Mouse (Mus musculus): Measurements from ENCODE around the gene Tjap1. TPM values are rescaled to one million over a fixed set of nuclear protein-coding genes. Genes with fewer than 3 reads are reported as not detected.

The Tjap1 gene
- polyA plus RNA-seq, 1 experiment from 2014 or later: 60.0 TPM

GRCm38 (mm10) chr17:46259675-46260074, 23.2 kb downstream of the Tjap1 start:
- H3K27me3 ChIP-seq (ENCODE audit: poor library complexity, severe bottlenecking): peaks cover 25% of the 10 kb centered on the region
- no peak overlapping the region for H3K27ac ChIP-seq
- H3K9me3 ChIP-seq: no peaks in the 10 kb centered on the region
- 91% methylated on average over 17 of the region's 17 CpGs for WGBS
- no peak overlapping the region for H3K4me3 ChIP-seq
- DNase-seq (ENCODE audit: extremely low spot score, low spot score): no peak
- H3K4me1 ChIP-seq: peaks cover 10% of the 10 kb centered on the region
- peaks cover 85% of the 10 kb centered on the region for H3K36me3 ChIP-seq (replicated peaks)

- Histone ChIP-seq H3K4me1 (peaks cover 21% of the 10 kb centered on the region), H3K36me3 (replicated peaks) (peaks cover 73% of the 10 kb centered on the region), H3K4me3 (no peak overlapping the region), H3K27ac (no peak overlapping the region), H3K27me3 (ENCODE audit: poor library complexity, severe bottlenecking) (peaks cover 33% of the 10 kb centered on the region), H3K9me3 (no peaks in the 10 kb centered on the region)
- no peak for DNase-seq (ENCODE audit: extremely low spot score, low spot score)
- 90% methylated on average over 30 of the region's 30 CpGs for WGBS
These were observed 24.4 kb downstream of the Tjap1 start for GRCm38 (mm10) chr17:46258279-46259053.

DNA sequence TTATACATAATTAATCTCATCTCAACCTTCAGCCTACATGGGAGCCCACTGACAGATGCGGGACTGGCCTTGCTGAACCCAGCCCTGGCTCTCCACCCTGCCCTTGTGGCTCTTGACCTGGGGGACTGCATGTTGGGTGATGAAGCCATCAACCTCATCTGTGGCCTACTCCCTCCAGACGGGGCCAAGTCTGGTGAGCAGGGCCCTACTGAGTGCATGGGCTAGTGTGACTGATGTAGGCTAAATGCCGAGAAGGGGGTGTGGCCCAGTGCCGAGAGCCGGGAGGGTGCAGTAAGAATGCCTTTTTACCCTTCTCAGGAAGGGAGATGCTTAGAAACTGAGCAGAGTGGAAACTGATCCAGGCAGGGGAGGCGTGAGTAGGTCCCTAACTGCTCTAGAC, 27.7 kb downstream of the Tjap1 start:
- H3K4me1 ChIP-seq: peaks cover 26% of the 10 kb centered on the region
- DNase-seq (ENCODE audit: extremely low spot score, low spot score): no peak
- 48% methylated on average over 6 of the region's 6 CpGs for WGBS
- H3K27me3 ChIP-seq (ENCODE audit: poor library complexity, severe bottlenecking): peaks cover 33% of the 10 kb centered on the region
- H3K36me3 ChIP-seq (replicated peaks): peaks cover 65% of the 10 kb centered on the region
- H3K4me3 ChIP-seq: peak overlapping the region; percentile 78; the same call in 1 of the 2 replicates
- no peaks in the 10 kb centered on the region for H3K9me3 ChIP-seq
- no peak overlapping the region for H3K27ac ChIP-seq

DNA sequence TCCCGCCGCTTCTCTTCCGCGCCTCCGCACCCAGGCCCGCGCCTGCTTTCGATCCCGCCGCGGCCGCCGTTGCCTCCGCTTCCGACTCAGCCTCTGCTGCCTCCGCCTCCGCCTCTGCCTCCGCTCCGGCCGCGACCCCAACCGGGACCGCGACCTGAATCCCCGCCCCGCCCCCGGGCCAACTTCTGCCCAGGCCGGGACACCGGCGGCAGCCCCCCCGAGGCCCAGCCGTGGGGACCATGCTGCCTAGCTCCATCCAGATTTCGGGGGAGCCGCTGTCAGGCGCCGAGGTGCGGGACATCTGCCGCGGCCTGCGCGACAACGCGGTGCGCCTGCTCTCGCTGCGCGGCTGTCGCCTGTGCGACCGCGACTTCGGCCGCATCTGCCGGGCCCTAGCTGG, 28.7 kb downstream of the Tjap1 start:
- peak overlapping the region; percentile 67 for H3K27ac ChIP-seq
- peak overlapping the region; percentile 78 for H3K4me3 ChIP-seq
- DNase-seq (ENCODE audit: extremely low spot score, low spot score): no peak
- H3K4me1 ChIP-seq: peaks cover 31% of the 10 kb centered on the region
- H3K9me3 ChIP-seq: no peaks in the 10 kb centered on the region
- H3K27me3 ChIP-seq (ENCODE audit: poor library complexity, severe bottlenecking): peaks cover 33% of the 10 kb centered on the region
- peaks cover 65% of the 10 kb centered on the region for H3K36me3 ChIP-seq (replicated peaks)
- WGBS: under 1% methylated on average over 50 of the region's 54 CpGs

- peak within 1 kb of the TSS; percentile 67 for H3K27ac ChIP-seq
- DNase-seq (ENCODE audit: extremely low spot score, low spot score): peak; percentile 91
- H3K36me3 ChIP-seq (replicated peaks): peaks cover 61% of the 10 kb centered on the region
- peak within 1 kb of the TSS; percentile 78 for H3K4me3 ChIP-seq
- no peaks in the 10 kb centered on the region for H3K9me3 ChIP-seq
- H3K4me1 ChIP-seq: peaks cover 36% of the 10 kb centered on the region
- peaks cover 33% of the 10 kb centered on the region for H3K27me3 ChIP-seq (ENCODE audit: poor library complexity, severe bottlenecking)
- WGBS: 2% methylated on average over 48 of the region's 48 CpGs
These were observed 29.3 kb downstream of the Tjap1 start, which contains the start of gene Lrrc73 for GRCm38 (mm10) chr17:46253452-46254084. Gene Lrrc73 (plus strand): TSS chr17:46253531.

DNA sequence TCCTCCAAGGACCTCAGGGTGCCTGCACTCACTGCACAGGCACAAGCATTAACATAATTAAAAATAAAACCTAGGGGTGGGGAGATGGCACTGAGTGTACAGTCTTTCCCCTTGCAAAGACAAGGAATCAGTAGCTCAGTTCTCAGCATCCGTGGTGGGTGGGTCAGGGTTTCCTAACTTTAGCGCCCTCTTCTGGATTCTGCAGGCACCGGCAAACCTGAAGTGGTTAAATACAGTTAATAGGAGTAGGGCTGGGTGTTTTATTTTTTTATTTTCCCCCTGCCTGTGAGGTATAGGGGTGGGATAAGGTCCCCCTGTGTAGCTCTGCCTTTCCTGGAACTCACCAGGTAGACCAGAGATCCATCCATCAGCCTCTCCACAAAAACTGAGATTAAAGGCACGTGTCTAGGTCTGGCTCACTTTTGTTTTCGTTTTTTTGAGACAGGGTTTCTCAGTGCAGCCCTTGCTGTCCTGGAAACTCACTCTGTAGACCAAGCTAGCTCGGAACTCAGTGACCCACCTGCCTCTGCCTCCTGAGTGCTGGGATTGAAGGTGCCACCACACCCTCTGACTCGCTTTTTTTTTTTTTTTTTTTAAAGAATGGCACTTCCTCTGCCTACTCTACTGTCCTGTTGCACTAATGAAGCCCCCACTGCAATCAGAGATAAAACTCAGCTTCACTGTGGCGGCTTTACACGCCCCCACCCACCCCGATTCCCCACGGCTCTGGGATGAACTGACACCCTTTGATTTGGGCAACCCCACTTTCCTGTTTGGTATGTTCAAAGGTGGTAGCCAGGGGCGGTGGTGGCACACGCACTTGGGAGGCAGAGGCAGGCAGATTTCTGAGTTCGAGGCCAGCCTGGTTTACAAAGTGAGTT, 30.0 kb downstream of the Tjap1 start:
- 58% methylated on average over 14 of the region's 14 CpGs for WGBS
- Histone ChIP-seq H3K27ac (peak overlapping the region; percentile 67), H3K9me3 (no peaks in the 10 kb centered on the region), H3K4me3 (peak overlapping the region; percentile 78), H3K36me3 (replicated peaks) (peaks cover 54% of the 10 kb centered on the region), H3K27me3 (ENCODE audit: poor library complexity, severe bottlenecking) (peaks cover 33% of the 10 kb centered on the region), H3K4me1 (peaks cover 40% of the 10 kb centered on the region)
- peak; percentile 55 for DNase-seq (ENCODE audit: extremely low spot score, low spot score)

DNA sequence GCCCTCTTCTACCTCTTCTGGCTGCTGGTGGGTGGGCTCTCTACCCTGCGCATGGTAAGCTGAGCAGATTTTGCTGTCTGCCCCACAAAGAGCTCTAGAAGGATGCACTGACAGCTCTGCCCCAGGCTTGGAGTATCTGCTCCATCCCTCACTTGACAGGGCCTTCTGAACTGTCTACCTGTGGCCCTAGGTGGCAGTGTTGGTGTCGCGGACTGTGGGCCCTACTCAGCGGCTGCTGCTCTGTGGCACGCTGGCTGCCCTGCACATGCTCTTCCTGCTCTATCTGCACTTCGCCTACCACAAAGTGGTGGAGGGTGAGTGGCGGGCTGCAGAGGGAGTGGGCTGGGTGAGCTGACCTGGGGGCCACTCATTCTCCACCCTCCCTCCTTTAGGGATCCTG, 31.7 kb downstream of the Tjap1 start:
- peaks cover 50% of the 10 kb centered on the region for H3K4me1 ChIP-seq
- 80% methylated on average over 7 of the region's 7 CpGs for WGBS

GRCm38 (mm10) chr17:46248189-46248522, 34.7 kb downstream of the Tjap1 start:
- no peak for DNase-seq (ENCODE audit: extremely low spot score, low spot score)
- H3K27me3 ChIP-seq (ENCODE audit: poor library complexity, severe bottlenecking): no peaks in the 10 kb centered on the region
- peak overlapping the region; percentile 86 for H3K4me3 ChIP-seq
- WGBS: 1% methylated on average over 37 of the region's 37 CpGs
- H3K4me1 ChIP-seq: peaks cover 27% of the 10 kb centered on the region
- no peaks in the 10 kb centered on the region for H3K9me3 ChIP-seq
- peak overlapping the region; percentile 94 for H3K27ac ChIP-seq
- H3K36me3 ChIP-seq (replicated peaks): peaks cover 75% of the 10 kb centered on the region

More for the DNA sequence above, 31.7 kb downstream of the Tjap1 start:
- Histone ChIP-seq H3K27me3 (ENCODE audit: poor library complexity, severe bottlenecking) (peaks cover 24% of the 10 kb centered on the region), H3K27ac (no peak overlapping the region), H3K4me3 (no peak overlapping the region), H3K36me3 (replicated peaks) (peaks cover 45% of the 10 kb centered on the region), H3K9me3 (no peaks in the 10 kb centered on the region)
- no peak for DNase-seq (ENCODE audit: extremely low spot score, low spot score)

GRCm38 (mm10) chr17:46247512-46248188, 35.2 kb downstream of the Tjap1 start, which contains the start of the genes Polr1c and Yipf3:
Gene Polr1c (minus strand): TSS chr17:46248054.
Gene Yipf3 (plus strand): TSS chr17:46248080.
- peak; percentile 95 for DNase-seq (ENCODE audit: extremely low spot score, low spot score)
- Histone ChIP-seq H3K4me1 (peaks cover 26% of the 10 kb centered on the region), H3K36me3 (replicated peaks) (peaks cover 80% of the 10 kb centered on the region), H3K27me3 (ENCODE audit: poor library complexity, severe bottlenecking) (no peaks in the 10 kb centered on the region), H3K4me3 (peak within 1 kb of the TSS; percentile 86), H3K27ac (peak within 1 kb of the TSS; percentile 94), H3K9me3 (no peaks in the 10 kb centered on the region)
- under 1% methylated on average over 53 of the region's 53 CpGs for WGBS

- H3K36me3 ChIP-seq (replicated peaks): peaks cover 80% of the 10 kb centered on the region
- no peak overlapping the region for H3K4me3 ChIP-seq
- no peaks in the 10 kb centered on the region for H3K9me3 ChIP-seq
- 88% methylated on average over 10 of the region's 10 CpGs for WGBS
- no peak for DNase-seq (ENCODE audit: extremely low spot score, low spot score)
- no peaks in the 10 kb centered on the region for H3K27me3 ChIP-seq (ENCODE audit: poor library complexity, severe bottlenecking)
- peaks cover 25% of the 10 kb centered on the region for H3K4me1 ChIP-seq
- no peak overlapping the region for H3K27ac ChIP-seq
These were observed 38.2 kb downstream of the Tjap1 start for GRCm38 (mm10) chr17:46244579-46244978.

- 77% methylated on average over 2 of the region's 2 CpGs for WGBS
- Histone ChIP-seq H3K4me1 (peaks cover 15% of the 10 kb centered on the region), H3K36me3 (replicated peaks) (peaks cover 83% of the 10 kb centered on the region), H3K27ac (no peak overlapping the region), H3K4me3 (no peak overlapping the region), H3K27me3 (ENCODE audit: poor library complexity, severe bottlenecking) (no peaks in the 10 kb centered on the region), H3K9me3 (no peaks in the 10 kb centered on the region)
- DNase-seq (ENCODE audit: extremely low spot score, low spot score): no peak
These were observed 39.2 kb downstream of the Tjap1 start for GRCm38 (mm10) chr17:46243624-46244023.

DNA sequence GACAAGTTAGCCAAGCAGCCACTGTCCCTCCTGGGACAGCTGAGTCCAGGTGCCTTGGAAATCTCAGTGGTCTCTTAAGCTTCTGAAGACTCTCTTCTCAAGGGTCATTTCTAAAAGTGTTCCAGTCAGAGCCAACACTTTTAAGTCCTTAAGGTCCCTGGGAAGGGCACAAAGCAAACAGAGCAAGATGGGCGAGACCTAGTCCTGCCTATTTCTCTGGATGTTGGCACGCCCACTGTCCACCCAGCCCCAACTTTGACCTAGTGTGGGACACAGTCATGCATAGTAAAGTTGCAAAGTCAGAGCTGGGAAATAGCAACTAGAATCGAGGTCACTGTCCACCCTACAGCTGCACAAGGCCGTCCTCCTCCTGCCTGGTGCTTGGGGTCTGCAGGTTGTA, 39.8 kb downstream of the Tjap1 start:
- Histone ChIP-seq H3K9me3 (no peaks in the 10 kb centered on the region), H3K27me3 (ENCODE audit: poor library complexity, severe bottlenecking) (no peaks in the 10 kb centered on the region), H3K4me1 (peaks cover 11% of the 10 kb centered on the region), H3K27ac (no peak overlapping the region), H3K36me3 (replicated peaks) (peaks cover 89% of the 10 kb centered on the region), H3K4me3 (no peak overlapping the region)
- 92% methylated on average over 4 of the region's 4 CpGs for WGBS
- DNase-seq (ENCODE audit: extremely low spot score, low spot score): no peak
